Mouse (Mus musculus) thymus, adult 2 months (tissue): Measurements from ENCODE around the gene Usp6nl.

Experiments used
- CTCF ChIP-seq: fragments of 200-500 bp; IDR thresholded peaks from 2 replicates; pipeline ENCODE4 v1.5.1; 2012; ENCODE audit warnings: mild to moderate bottlenecking, control low read depth, low read length, moderate library complexity, borderline replicate concordance; ENCODE audit not compliant: control insufficient read depth, poor library complexity, insufficient read depth; ENCODE audit errors: extremely low read depth
- POLR2A ChIP-seq: fragments of 200-500 bp; IDR thresholded peaks from 2 replicates; pipeline ENCODE4 v1.6.1; 2012; ENCODE audit warnings: mild to moderate bottlenecking, low read length, control low read depth, moderate library complexity; ENCODE audit not compliant: control insufficient read depth, poor library complexity, insufficient read depth; ENCODE audit errors: extremely low read depth

DNA sequence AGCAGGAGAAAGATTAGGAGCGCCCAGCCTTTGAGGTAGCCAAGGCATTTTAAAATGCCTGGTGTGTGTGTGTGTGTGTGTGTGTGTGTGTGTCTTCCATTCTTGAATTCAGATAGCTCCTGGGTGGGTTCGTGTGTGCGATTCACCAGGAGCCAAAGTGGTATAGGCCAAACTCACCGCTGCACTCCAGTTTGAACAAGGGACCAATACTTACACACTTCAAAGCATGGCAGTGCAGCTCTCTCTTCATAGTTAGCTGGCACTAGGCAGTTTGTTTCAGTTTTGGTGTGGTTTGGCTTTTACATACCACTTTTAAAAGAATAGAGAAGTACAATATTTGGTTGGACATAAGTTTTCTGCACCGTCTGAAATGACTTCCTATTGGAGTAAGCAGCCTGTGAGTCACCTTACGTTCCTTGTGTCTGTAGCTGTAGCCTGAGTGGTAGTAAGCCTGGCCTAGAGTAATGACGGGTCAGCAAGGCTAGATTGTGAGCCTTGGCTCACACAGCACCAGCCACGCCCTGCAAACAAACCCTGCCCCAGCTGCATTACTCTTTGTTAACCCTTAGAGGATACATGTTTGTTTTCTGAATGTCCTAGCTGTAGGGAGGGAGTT is 56.2 kb downstream of the Usp6nl start:
- no peak for TF ChIP-seq POLR2A
- no peak for TF ChIP-seq CTCF
